Mouse (Mus musculus) stomach, embryonic 16.5 days (tissue): ENCODE results near the gene Tbata. TPM values are rescaled to one million over a fixed set of nuclear protein-coding genes. Genes with fewer than 3 reads are reported as not detected.

Experiments
- ATAC-seq: fragments of 200-750 bp; cut with Nextera tagmentation; 2 replicates; pipeline ENCODE4 v1.8.0; 2017; ENCODE audit warnings: moderate number of reproducible peaks, moderate TSS enrichment; ENCODE audit not compliant: insufficient read depth, low FRiP score
- H3K27ac ChIP-seq: fragments of 300-500 bp; sonication (generic); 2 replicates; pipeline ENCODE4 v1.5.1; 2014; ENCODE audit warnings: low read length
- H3K27me3 ChIP-seq: fragments of 300-500 bp; sonication (generic); 2 replicates; pipeline ENCODE4 v1.6.1; 2014; ENCODE audit warnings: low read length, control low read depth, mixed read lengths; ENCODE audit not compliant: control insufficient read depth, insufficient read depth
- H3K36me3 ChIP-seq: fragments of 300-500 bp; sonication (generic); 2 replicates; pipeline ENCODE4 v1.6.1; 2014; ENCODE audit warnings: low read length; ENCODE audit not compliant: control insufficient read depth, insufficient read depth
- H3K4me1 ChIP-seq: fragments of 300-500 bp; sonication (generic); 2 replicates; pipeline ENCODE4 v1.6.1; 2014; ENCODE audit warnings: low read length, control low read depth, mixed read lengths; ENCODE audit not compliant: control insufficient read depth, insufficient read depth
- H3K4me2 ChIP-seq: fragments of 300-500 bp; sonication (generic); 2 replicates; pipeline ENCODE4 v1.6.1; 2014; ENCODE audit warnings: low read depth, low read length, mixed read lengths
- H3K4me3 ChIP-seq: fragments of 300-500 bp; sonication (generic); replicated peaks from 2 replicates; pipeline ENCODE4 v1.5.1; 2014; ENCODE audit warnings: mild to moderate bottlenecking, low read length
- H3K9ac ChIP-seq: fragments of 300-500 bp; sonication (generic); 2 replicates; pipeline ENCODE4 v1.6.1; 2014; ENCODE audit warnings: low read length
- H3K9me3 ChIP-seq: fragments of 300-500 bp; sonication (generic); replicated peaks from 2 replicates; pipeline ENCODE4 v1.6.1; 2016; ENCODE audit warnings: low read length, control low read depth; ENCODE audit not compliant: control insufficient read depth
- WGBS: fragments of 180-500 bp; shearing (Covaris S2); extraction: QIAGEN DNeasy Blood & Tissue Kit; methylation state at CpG from one replicate; pipeline ENCODE4 v1.1.7; 2014; 5-methylcytosine and 5-hydroxymethylcytosine counted together
- polyA plus RNA-seq: library from polyadenylated mRNA; unstranded; fragments of >200 nt; fragmentation: Nextera tagmentation; extraction: Ambion mirVana; gene quantifications from 2 replicates; pipeline ENCODE4 v1.2.1, GENCODE M21; 2015

Tbata gene
- polyA plus RNA-seq, 1 experiment from 2014 or later, result not detected

DNA sequence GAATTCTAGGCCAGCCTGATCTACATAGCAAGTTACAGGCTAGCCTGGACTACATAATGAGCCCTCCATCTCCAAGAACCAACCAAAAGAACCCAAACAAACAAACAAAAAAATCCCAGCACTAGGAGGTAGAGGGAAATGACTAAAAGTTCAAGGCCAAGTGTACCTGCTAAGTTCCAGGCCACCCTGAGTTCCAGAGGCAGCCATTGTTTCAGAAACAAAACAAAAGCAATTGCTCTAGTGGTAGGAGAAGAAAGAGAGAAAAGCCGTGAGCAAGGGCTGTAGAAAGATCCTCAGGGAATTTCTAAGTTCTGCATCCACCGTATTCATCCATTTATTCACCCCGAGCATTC, 26.0 kb upstream of the Tbata start:
- no peaks in the 10 kb centered on the region for H3K27me3 ChIP-seq
- WGBS, result 0% methylated on average over 3 of the region's 3 CpGs
- peak overlapping the region; percentile 96 for H3K27ac ChIP-seq
- peaks cover 6% of the 10 kb centered on the region for H3K4me1 ChIP-seq
- H3K9ac ChIP-seq, result peak overlapping the region; percentile 93
- H3K4me3 ChIP-seq, result peak overlapping the region; percentile 80
- ATAC-seq, result no peak
- no peaks in the 10 kb centered on the region for H3K36me3 ChIP-seq
- no peaks in the 10 kb centered on the region for H3K9me3 ChIP-seq
- peak overlapping the region; percentile 96 for H3K4me2 ChIP-seq

DNA sequence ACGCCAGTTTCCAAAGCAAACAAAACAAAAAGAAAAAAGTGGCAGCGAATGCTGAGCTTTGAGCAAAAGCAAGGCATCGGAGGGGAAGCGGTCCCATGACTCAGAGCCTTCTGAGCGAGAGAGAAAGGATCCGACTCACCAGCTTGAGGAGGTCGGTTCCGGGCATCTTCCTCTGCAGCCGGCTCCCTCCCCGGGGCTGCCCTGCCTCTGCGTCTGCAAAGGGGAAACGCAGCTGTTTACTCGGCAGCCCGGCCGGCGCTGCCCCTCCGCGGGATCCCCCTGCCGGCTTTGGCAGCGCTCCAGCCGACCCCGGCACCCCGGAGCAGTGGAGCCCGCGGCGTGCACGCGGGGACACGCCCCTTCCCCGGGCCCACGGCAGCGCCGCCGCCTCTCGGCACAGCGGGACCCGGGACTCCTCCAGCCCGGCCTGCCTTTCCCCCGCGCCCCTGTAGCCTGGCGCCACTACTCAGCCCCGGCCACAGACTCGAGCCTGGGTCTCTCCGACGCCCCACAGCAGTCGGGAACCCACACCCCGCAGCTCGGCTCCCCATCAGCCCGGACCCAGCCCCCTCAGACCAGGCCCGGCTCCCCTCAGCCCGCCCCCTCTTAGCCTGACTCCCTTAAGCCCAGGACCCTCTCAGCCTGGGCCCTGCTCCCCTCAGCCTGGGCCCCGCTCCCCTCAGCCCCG, 25.5 kb upstream of the Tbata start:
- H3K4me3 ChIP-seq, result peak overlapping the region; percentile 80
- peak overlapping the region; percentile 96 for H3K27ac ChIP-seq
- H3K36me3 ChIP-seq, result no peaks in the 10 kb centered on the region
- no peaks in the 10 kb centered on the region for H3K9me3 ChIP-seq
- no peaks in the 10 kb centered on the region for H3K27me3 ChIP-seq
- peak overlapping the region; percentile 93 for H3K9ac ChIP-seq
- WGBS, result under 1% methylated on average over 51 of the region's 53 CpGs
- peaks cover 6% of the 10 kb centered on the region for H3K4me1 ChIP-seq
- ATAC-seq, result peak; percentile 30; the same call in 1 of the 2 replicates
- peak overlapping the region; percentile 96 for H3K4me2 ChIP-seq

DNA sequence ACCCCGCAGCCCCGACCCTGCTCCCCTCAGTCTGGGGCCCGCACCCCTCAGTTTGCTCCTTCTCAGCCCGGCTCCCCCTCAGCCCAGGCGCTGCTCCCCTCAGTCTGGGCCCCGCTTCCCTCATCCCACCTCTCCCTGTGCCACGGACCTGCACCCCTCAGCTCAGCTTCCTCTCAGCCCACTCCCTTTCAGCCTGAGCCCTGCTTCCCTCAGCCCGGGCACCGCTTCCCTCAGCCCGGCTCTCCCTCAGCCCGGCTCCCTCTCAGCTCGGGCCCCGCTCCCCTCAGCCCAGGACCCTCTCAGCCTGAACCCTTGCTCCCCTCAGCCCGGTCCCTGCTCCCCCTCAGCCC, 25.0 kb upstream of the Tbata start:
- WGBS, result 3% methylated on average over 14 of the region's 14 CpGs
- Histone ChIP-seq H3K9ac (peak overlapping the region; percentile 93), H3K4me3 (peak overlapping the region; percentile 80), H3K36me3 (no peaks in the 10 kb centered on the region), H3K27me3 (no peaks in the 10 kb centered on the region), H3K27ac (peak overlapping the region; percentile 96), H3K9me3 (no peaks in the 10 kb centered on the region), H3K4me2 (peak overlapping the region; percentile 96), H3K4me1 (peaks cover 6% of the 10 kb centered on the region)
- ATAC-seq, result peak; percentile 27; the same call in 1 of the 2 replicates

DNA sequence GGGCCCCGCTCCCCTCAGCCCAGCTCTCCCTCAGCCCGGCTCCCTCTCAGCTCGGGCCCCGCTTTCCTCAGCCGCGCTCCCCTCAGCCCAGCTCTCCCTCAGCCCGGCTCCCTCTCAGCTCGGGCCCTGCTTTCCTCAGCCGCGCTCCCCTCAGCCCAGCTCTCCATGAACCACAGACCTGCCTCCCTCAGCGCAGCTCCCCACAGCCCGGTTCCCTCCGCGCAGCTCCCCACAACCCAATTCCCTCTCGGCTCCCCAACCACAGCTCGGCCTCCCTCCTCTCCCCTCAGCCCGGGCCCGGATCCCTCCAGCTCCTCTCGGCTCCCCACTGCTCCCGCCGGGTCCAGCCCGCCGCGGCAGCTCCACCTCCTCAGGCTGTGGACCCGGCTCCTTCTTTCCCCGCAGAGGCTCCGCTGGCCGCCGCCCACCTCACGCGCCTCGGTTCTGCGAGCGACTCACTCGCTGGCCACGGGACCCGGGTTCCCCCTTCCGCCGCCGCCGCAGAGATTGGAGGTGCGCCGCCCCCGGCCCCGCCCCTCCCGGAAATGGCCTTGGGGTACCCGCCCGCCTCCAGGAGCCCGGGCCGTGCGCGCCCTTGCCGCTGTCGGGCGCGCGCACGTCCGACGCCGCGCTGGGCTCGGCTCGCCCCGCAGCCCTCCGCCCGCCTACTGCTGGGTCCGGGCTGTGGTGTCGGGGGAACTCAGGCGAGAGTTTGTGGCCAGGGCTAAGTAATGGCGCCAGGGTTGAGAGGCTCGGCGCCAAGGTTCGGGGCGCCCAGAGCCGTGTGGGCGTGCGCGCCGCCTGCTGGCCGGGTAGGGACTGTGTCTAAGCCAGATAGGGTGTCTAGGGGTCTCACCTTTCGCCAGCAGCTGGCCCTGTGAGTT, 24.4 kb upstream of the Tbata start, which contains the start of gene Sgpl1:
Gene Sgpl1 (minus strand): TSS at position 547 of the 884 bp plus-strand sequence.
- under 1% methylated on average over 82 of the region's 82 CpGs for WGBS
- peak within 1 kb of the TSS; percentile 96 for H3K27ac ChIP-seq
- no peaks in the 10 kb centered on the region for H3K27me3 ChIP-seq
- no peaks in the 10 kb centered on the region for H3K36me3 ChIP-seq
- peak within 1 kb of the TSS; percentile 80 for H3K4me3 ChIP-seq
- H3K4me2 ChIP-seq, result peak within 1 kb of the TSS; percentile 96
- H3K4me1 ChIP-seq, result peaks cover 6% of the 10 kb centered on the region
- no peaks in the 10 kb centered on the region for H3K9me3 ChIP-seq
- H3K9ac ChIP-seq, result peak within 1 kb of the TSS; percentile 93
- ATAC-seq, result peak; percentile 91

DNA sequence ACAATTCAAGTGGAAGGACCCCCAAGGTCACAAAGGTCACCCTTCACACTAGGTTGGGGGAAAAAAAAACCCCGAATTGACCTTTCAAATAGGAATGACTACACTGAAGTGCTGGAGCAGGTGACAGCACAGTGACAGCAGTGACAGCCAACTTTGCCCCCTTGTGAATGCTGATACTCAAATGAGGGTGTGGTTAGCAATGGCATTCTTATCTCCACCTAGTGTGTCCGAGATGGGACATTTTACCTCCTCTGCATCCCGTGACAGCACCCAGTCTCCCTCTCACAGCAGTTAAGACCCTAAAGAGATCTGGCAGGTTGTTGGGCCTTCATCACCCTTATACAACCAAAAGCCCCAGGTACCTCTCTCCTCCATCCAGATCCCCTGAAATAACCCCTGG, 22.3 kb upstream of the Tbata start:
- ATAC-seq, result no peak

DNA sequence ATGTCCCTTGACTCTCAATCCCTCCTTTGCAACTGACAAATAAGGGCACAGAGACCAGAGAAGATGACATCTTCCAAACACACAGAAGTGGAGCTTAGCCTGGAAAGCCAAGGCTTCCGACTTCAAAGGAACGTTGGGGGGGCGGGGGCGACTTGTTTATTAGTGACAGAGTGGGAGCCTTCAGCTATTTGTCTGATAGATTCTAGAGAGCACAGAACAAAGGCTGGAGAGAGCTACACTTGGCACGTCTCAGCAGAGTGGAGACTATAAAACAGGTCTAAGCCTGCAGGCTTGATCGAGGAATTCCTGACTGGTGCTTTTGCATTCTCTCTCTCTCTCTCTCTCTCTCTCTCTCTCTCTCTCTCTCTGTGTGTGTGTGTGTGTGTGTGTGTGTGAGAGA, 21.1 kb upstream of the Tbata start:
- Histone ChIP-seq H3K9ac (no peak overlapping the region), H3K27me3 (no peaks in the 10 kb centered on the region), H3K4me3 (no peak overlapping the region), H3K27ac (peak overlapping the region; percentile 57; the same call in 1 of the 2 replicates), H3K4me1 (peaks cover 2% of the 10 kb centered on the region), H3K9me3 (no peaks in the 10 kb centered on the region), H3K4me2 (no peak overlapping the region), H3K36me3 (no peaks in the 10 kb centered on the region)
- 27% methylated on average over 6 of the region's 6 CpGs for WGBS
- no peak for ATAC-seq

More for the DNA sequence above, 22.3 kb upstream of the Tbata start:
- Histone ChIP-seq H3K27ac (no peak overlapping the region), H3K4me1 (peaks cover 6% of the 10 kb centered on the region), H3K4me3 (no peak overlapping the region), H3K27me3 (no peaks in the 10 kb centered on the region), H3K9me3 (no peaks in the 10 kb centered on the region), H3K36me3 (no peaks in the 10 kb centered on the region), H3K9ac (no peak overlapping the region), H3K4me2 (no peak overlapping the region)
- 75% methylated on average over 3 of the region's 3 CpGs for WGBS

DNA sequence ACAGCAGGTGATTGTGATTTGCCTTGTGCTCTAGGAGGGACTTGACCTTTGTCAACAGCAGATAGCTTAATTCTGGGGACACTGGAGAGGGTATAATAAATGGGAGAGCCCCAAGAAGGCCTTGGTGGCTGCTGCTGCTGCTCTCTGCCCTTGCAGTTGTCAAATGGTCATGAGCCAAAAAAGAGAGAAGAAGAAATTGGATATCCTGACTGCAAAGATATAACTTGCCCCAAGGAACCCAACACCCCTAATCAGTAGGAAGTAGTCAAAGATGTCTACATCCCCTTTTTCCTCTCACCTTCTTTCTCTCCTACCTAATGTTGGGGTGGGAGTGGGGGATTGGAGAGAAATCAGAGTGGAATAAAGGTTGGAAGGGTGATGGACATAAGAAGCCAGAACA, 19.6 kb upstream of the Tbata start:
- no peaks in the 10 kb centered on the region for H3K4me1 ChIP-seq
- no peak for ATAC-seq
- no peak overlapping the region for H3K27ac ChIP-seq
- H3K27me3 ChIP-seq, result no peaks in the 10 kb centered on the region
- H3K4me2 ChIP-seq, result no peak overlapping the region
- no peak overlapping the region for H3K4me3 ChIP-seq
- H3K36me3 ChIP-seq, result no peaks in the 10 kb centered on the region
- no peak overlapping the region for H3K9ac ChIP-seq
- no peaks in the 10 kb centered on the region for H3K9me3 ChIP-seq

DNA sequence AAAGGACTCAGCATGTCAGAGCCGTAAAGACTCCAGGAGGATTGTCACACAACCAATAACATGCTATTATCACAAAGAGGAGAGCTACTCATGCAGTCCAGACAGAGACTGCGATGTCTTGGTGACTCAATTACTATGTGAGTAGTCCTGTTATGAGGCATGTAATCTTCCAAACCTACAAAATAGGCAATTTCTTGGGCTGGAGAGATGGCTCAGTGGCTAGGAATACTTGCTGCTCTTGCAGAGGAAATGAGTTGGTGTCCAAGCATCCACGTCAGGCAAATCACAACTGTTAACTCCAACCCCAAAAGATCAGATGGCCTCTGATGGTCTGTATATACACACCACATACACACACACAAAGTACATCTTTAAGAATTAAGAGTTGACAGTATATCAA, 16.1 kb upstream of the Tbata start:
- WGBS, result 71% methylated on average over 3 of the region's 3 CpGs
- H3K27ac ChIP-seq, result no peak overlapping the region
- ATAC-seq, result no peak
- H3K4me3 ChIP-seq, result no peak overlapping the region
- no peak overlapping the region for H3K9ac ChIP-seq
- no peaks in the 10 kb centered on the region for H3K4me1 ChIP-seq
- H3K4me2 ChIP-seq, result no peak overlapping the region
- no peaks in the 10 kb centered on the region for H3K9me3 ChIP-seq
- no peaks in the 10 kb centered on the region for H3K36me3 ChIP-seq
- H3K27me3 ChIP-seq, result no peaks in the 10 kb centered on the region

DNA sequence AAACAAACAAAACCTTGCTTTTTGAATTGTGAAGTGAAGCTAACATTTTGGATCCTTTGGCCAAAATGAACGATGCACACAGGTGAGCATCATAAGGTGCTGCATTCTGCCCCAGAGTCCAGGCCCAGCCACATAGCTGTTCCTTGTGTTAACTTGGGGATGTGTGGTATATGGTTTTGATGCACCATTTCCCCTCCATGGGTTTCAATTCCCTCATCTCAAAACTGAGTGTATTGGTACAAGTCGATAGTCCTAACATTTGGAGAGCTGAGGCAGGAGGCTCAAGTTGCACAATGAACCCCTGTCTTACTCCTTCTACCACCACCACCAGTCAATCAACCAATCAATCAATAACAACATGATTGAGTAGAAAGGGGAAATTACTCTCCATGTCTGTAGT, 15.3 kb upstream of the Tbata start:
- 88% methylated on average over 2 of the region's 2 CpGs for WGBS
- ATAC-seq, result no peak
- H3K27me3 ChIP-seq, result no peaks in the 10 kb centered on the region

More for the DNA sequence above, 15.3 kb upstream of the Tbata start:
- Histone ChIP-seq H3K9me3 (no peaks in the 10 kb centered on the region), H3K4me2 (no peak overlapping the region), H3K36me3 (no peaks in the 10 kb centered on the region), H3K4me3 (no peak overlapping the region), H3K4me1 (no peaks in the 10 kb centered on the region), H3K27ac (no peak overlapping the region), H3K9ac (no peak overlapping the region)
